15 mouse cellular contexts compared by ENCODE assay signal in the genomic region with DNA sequence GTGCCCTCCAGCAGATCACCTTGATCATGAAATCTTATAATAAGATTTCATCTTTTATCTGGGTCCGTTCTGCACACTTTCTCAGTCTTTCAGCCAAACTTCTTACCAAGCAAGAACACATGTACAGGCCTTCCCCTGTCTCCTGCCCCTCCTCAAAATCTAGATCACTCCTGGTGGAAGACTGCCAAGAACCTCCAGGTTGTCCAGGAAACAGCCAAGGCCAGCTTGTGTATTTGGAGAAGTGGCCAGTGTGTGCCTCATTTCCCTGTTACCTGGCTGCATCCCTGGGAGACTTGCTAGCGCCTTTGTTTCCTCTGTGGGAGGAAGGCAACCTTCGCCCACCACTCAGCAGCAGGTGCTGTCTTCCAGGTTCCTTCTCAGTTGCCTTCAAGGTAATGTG. TPM values are rescaled to one million over a fixed set of nuclear protein-coding genes. Genes with fewer than 3 reads are reported as not detected.
"Had no signal": no experiment of that assay in that cellular context is flagged by ENCODE, and none has a peak within 500 bp of the region (broad histone marks: within the 10 kb centered on the region; RNA-seq: fewer than 3 reads in every experiment).

No protein-coding gene starts in this region.

- H3K4me2 ChIP-seq: limb, embryonic 13.5 days; lung, embryonic 14.5 days; midbrain, embryonic 11.5 days; midbrain, embryonic 15.5 days; neural tube, embryonic 13.5 days had no signal

- DNase-seq: kidney, postnatal 14 days; left cerebral cortex, postnatal 4 days; lung, embryonic 14.5 days; lung, postnatal 14 days; retina, postnatal 1 day; right cerebral cortex, postnatal 25 days; thymus, postnatal 36 days had no signal

- H3K27ac ChIP-seq: limb, embryonic 13.5 days; liver, embryonic 14.5 days; macrophage; midbrain, embryonic 15.5 days; neural tube, embryonic 13.5 days had no signal

- ATAC-seq: midbrain, embryonic 15.5 days had no signal

- H3K36me3 ChIP-seq: limb, embryonic 13.5 days; midbrain, embryonic 15.5 days; neural tube, embryonic 13.5 days had no signal

- H3K9ac ChIP-seq: limb, embryonic 13.5 days; liver, embryonic 14.5 days; lung, embryonic 14.5 days; midbrain, embryonic 15.5 days; neural tube, embryonic 13.5 days had no signal

- H3K9me3 ChIP-seq: limb, embryonic 13.5 days; megakaryocyte, embryonic 14.5 days; midbrain, embryonic 15.5 days; neural tube, embryonic 13.5 days had no signal

- H3K4me3 ChIP-seq: limb, embryonic 13.5 days; megakaryocyte, embryonic 14.5 days; midbrain, embryonic 15.5 days; neural tube, embryonic 13.5 days had no signal

- H3K27me3 ChIP-seq: midbrain, embryonic 15.5 days; neural tube, embryonic 13.5 days had no signal

- H3K4me1 ChIP-seq: limb, embryonic 13.5 days; midbrain, embryonic 15.5 days; neural tube, embryonic 13.5 days had no signal

RNA-seq across cellular contexts. Expression of a gene that starts 58.5 kb away (rescaled TPM):
- polyA plus RNA-seq: liver, adult 2 months; macrophage had no signal
